Mouse (Mus musculus) stomach, embryonic 15.5 days (tissue): Measurements from ENCODE around the gene Ttl. TPM values are rescaled to one million over a fixed set of nuclear protein-coding genes. Genes with fewer than 3 reads are reported as not detected.
A peak's percentile ranks its signal among the peaks of the same experiment; 100 is the strongest.

Source experiments
- ATAC-seq: fragments of 200-750 bp; cut with Nextera tagmentation; 2 replicates; pipeline ENCODE4 v1.8.0; 2017; ENCODE audit warnings: low read depth, moderate number of reproducible peaks, moderate TSS enrichment; ENCODE audit not compliant: insufficient read depth, low FRiP score
- H3K27ac ChIP-seq: fragments of 300-500 bp; sonication (generic); 2 replicates; pipeline ENCODE4 v1.5.1; 2015; ENCODE audit warnings: mild to moderate bottlenecking, inconsistent platforms
- H3K27me3 ChIP-seq: fragments of 300-500 bp; sonication (generic); replicated peaks from 2 replicates; pipeline ENCODE4 v1.6.1; 2015; ENCODE audit warnings: inconsistent platforms
- H3K36me3 ChIP-seq: fragments of 300-500 bp; sonication (generic); 2 replicates; pipeline ENCODE4 v1.6.1; 2015; ENCODE audit warnings: inconsistent platforms
- H3K4me1 ChIP-seq: fragments of 300-500 bp; sonication (generic); 2 replicates; pipeline ENCODE4 v1.6.1; 2015; ENCODE audit warnings: inconsistent platforms
- H3K4me2 ChIP-seq: fragments of 300-500 bp; sonication (generic); 2 replicates; pipeline ENCODE4 v1.6.1; 2015; ENCODE audit warnings: mild to moderate bottlenecking, inconsistent platforms
- H3K4me3 ChIP-seq: fragments of 300-500 bp; sonication (generic); replicated peaks from 2 replicates; pipeline ENCODE4 v1.5.1; 2015; ENCODE audit warnings: inconsistent platforms
- H3K9ac ChIP-seq: fragments of 300-500 bp; sonication (generic); 2 replicates; pipeline ENCODE4 v1.6.1; 2015; ENCODE audit warnings: inconsistent platforms
- H3K9me3 ChIP-seq: fragments of 300-500 bp; sonication (generic); 2 replicates; pipeline ENCODE4 v1.6.1; 2016; ENCODE audit warnings: inconsistent platforms
- WGBS: fragments of 180-500 bp; shearing (Covaris S2); methylation state at CpG from one replicate; pipeline ENCODE4 v1.1.7; 2015; 5-methylcytosine and 5-hydroxymethylcytosine counted together
- polyA plus RNA-seq: library from polyadenylated mRNA; unstranded; fragments of >200 nt; fragmentation: Nextera tagmentation; extraction: Ambion mirVana; gene quantifications from 2 replicates; pipeline ENCODE4 v1.2.1, GENCODE M21; 2015

Gene Ttl
- polyA plus RNA-seq, 1 experiment from 2014 or later, result 13.4 TPM

DNA sequence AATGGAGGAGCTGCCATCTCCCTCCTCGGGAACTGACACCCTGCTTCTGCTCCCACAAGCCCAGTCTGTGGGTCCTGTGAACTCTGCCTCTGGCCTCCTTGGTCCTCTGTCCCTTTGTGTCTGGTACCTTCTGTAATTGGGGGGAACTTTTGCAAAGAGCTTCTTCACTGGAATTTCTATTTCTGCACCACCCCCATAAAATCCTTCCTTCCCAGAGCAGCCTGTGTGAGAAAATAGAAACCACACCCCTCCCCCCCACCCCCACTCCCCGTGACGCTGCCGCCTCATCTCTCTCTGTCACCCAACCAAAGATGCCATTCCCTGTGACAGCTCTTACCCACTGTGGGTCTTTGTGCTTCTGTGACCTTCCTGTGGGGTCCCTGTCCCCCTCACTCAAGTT, 24.6 kb downstream of the Ttl start:
- Histone ChIP-seq H3K4me1 (no peaks in the 10 kb centered on the region), H3K4me3 (no peak overlapping the region), H3K27ac (no peak overlapping the region), H3K9me3 (no peaks in the 10 kb centered on the region), H3K36me3 (peaks cover 14% of the 10 kb centered on the region), H3K4me2 (no peak overlapping the region), H3K27me3 (no peaks in the 10 kb centered on the region), H3K9ac (no peak overlapping the region)
- WGBS, result 73% methylated on average over 4 of the region's 4 CpGs
- ATAC-seq, result no peak

DNA sequence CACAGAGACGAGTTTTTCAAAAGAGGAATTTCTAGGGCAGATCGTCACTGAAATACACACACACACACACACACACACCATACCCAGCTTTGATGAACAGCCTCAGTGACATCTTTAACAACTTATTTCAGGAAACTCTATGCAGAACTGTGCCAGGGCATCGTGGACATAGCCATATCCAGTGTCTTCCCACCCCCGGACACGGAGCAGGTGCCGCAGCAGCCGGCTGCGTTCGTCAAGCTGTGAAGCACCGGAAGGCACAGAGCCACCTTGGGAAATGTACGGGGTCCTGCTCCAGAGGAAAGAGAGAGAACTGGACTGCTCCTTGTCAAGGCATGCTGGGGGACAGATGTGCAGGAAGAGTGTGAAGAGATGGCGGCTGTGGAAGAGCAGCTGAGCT, 27.1 kb downstream of the Ttl start:
- Histone ChIP-seq H3K4me1 (no peaks in the 10 kb centered on the region), H3K9me3 (no peaks in the 10 kb centered on the region), H3K27me3 (no peaks in the 10 kb centered on the region), H3K27ac (no peak overlapping the region), H3K9ac (no peak overlapping the region), H3K4me2 (no peak overlapping the region), H3K4me3 (no peak overlapping the region), H3K36me3 (peaks cover 11% of the 10 kb centered on the region)
- WGBS, result 92% methylated on average over 12 of the region's 12 CpGs
- ATAC-seq, result no peak

GRCm38 (mm10) chr2:129093926-129094724, 28.4 kb downstream of the Ttl start:
- ATAC-seq, result no peak
- Histone ChIP-seq H3K27me3 (no peaks in the 10 kb centered on the region), H3K36me3 (peaks cover 11% of the 10 kb centered on the region), H3K9me3 (no peaks in the 10 kb centered on the region), H3K4me2 (no peak overlapping the region), H3K4me1 (no peaks in the 10 kb centered on the region), H3K4me3 (no peak overlapping the region), H3K27ac (no peak overlapping the region), H3K9ac (no peak overlapping the region)
- 87% methylated on average over 18 of the region's 18 CpGs for WGBS

GRCm38 (mm10) chr2:129100784-129101310, 35.1 kb downstream of the Ttl start, which contains the start of gene Polr1b:
Polr1b (plus strand) TSS chr2:129100995.
- peak within 1 kb of the TSS; percentile 68 for H3K4me3 ChIP-seq
- peak; percentile 99 for ATAC-seq
- no peaks in the 10 kb centered on the region for H3K27me3 ChIP-seq
- H3K27ac ChIP-seq, result no peak within 1 kb of the TSS
- H3K9me3 ChIP-seq, result no peaks in the 10 kb centered on the region
- 0 out of 2 replicates have a peak, but pooled peaks cover 3% of the 10 kb centered on the region for H3K4me1 ChIP-seq
- H3K9ac ChIP-seq, result peak within 1 kb of the TSS; percentile 57
- peaks cover 23% of the 10 kb centered on the region for H3K36me3 ChIP-seq
- WGBS, result 1% methylated on average over 35 of the region's 35 CpGs
- peak within 1 kb of the TSS; percentile 70 for H3K4me2 ChIP-seq

DNA sequence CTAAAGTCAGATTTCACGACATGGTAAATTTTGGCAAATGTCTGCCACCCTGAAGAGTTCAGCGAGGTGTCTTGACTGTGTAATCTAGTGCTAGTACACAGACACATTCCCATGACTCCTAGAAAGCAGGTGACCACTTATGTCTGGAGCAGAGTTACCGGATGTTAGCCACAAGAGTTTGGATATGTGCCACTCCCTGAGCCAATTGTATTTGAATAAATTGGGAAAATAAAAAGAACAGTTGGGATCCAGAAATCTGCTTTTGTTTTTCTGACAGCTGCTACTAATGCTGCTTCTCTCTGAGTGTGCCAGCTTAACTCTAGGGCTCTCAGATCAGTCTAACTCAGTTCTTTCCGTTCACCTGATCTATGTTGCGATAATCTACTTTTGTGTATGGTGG, 47.2 kb downstream of the Ttl start:
- no peak for ATAC-seq
- Histone ChIP-seq H3K9me3 (no peaks in the 10 kb centered on the region), H3K27ac (no peak overlapping the region), H3K9ac (no peak overlapping the region), H3K4me1 (no peaks in the 10 kb centered on the region), H3K4me2 (no peak overlapping the region), H3K27me3 (no peaks in the 10 kb centered on the region), H3K36me3 (peaks cover 58% of the 10 kb centered on the region), H3K4me3 (no peak overlapping the region)
- WGBS, result 94% methylated on average over 5 of the region's 5 CpGs

DNA sequence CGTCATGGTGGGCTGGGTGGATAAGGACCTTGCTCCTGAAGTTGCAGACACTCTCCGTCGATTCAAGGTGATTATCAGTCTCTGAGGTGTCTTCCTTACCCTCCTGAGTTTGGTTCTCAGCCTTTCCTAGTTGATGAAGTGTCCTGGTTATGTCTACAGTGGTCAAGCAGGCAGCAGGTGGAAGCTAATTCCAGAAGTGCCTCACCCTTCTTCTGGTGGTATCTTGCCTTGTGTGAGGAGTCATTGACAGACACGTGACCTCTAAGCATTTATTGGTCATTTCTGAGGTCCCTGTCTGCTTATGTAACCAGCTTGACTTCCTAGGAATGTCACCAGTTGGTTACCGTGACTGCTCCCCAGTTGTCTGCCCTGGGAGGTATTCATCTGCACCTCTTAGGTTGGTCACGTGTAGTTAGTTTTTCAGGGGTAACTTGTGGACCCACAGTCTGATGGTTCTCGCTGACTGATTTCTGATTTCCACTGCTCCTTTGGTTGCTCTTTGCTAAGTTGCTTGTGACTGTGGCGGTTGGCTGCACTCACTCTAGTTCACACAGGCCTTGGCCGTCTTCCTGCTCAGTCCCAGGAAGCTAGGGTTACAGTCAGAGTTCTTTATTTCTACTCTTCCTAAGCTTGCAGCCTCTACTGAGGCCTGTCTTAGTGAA, 50.1 kb downstream of the Ttl start:
- 91% methylated on average over 9 of the region's 9 CpGs for WGBS
- ATAC-seq, result no peak

GRCm38 (mm10) chr2:129116368-129116739, 50.6 kb downstream of the Ttl start:
- no peak for ATAC-seq
- no peak overlapping the region for H3K4me2 ChIP-seq
- H3K27ac ChIP-seq, result no peak overlapping the region
- no peak overlapping the region for H3K4me3 ChIP-seq
- no peaks in the 10 kb centered on the region for H3K9me3 ChIP-seq
- WGBS, result 97% methylated on average over 1 of the region's 1 CpGs
- no peaks in the 10 kb centered on the region for H3K27me3 ChIP-seq
- peaks cover 64% of the 10 kb centered on the region for H3K36me3 ChIP-seq
- H3K4me1 ChIP-seq, result no peaks in the 10 kb centered on the region
- no peak overlapping the region for H3K9ac ChIP-seq

More for the DNA sequence above, 50.1 kb downstream of the Ttl start:
- H3K9ac ChIP-seq, result no peak overlapping the region
- no peak overlapping the region for H3K4me3 ChIP-seq
- no peak overlapping the region for H3K27ac ChIP-seq
- H3K4me2 ChIP-seq, result no peak overlapping the region
- H3K36me3 ChIP-seq, result peaks cover 66% of the 10 kb centered on the region
- H3K4me1 ChIP-seq, result no peaks in the 10 kb centered on the region
- no peaks in the 10 kb centered on the region for H3K27me3 ChIP-seq
- H3K9me3 ChIP-seq, result no peaks in the 10 kb centered on the region

DNA sequence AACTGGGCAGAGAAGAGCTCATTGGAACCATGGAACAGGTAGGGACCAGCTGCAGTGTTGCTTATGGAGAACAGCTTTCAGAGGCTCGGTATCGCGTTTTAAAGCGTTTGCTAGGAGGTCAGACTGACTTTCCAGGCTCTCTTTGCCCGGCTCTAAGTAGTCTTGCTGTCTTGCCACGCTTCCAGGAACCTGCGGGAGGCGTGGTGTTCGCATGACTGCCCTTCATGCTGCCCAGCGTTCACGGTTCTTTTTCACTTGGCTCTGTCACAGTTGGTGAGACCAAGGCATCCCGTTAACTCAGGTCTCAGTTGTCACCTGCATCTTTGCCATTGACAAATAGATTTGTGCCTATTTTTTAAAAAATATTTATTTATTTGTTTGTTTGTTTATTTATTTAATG, 52.3 kb downstream of the Ttl start:
- Histone ChIP-seq H3K4me2 (no peak overlapping the region), H3K27ac (no peak overlapping the region), H3K4me1 (no peaks in the 10 kb centered on the region), H3K9me3 (no peaks in the 10 kb centered on the region), H3K36me3 (peaks cover 64% of the 10 kb centered on the region), H3K27me3 (no peaks in the 10 kb centered on the region), H3K4me3 (no peak overlapping the region), H3K9ac (no peak overlapping the region)
- 95% methylated on average over 12 of the region's 12 CpGs for WGBS
- no peak for ATAC-seq

GRCm38 (mm10) chr2:129121986-129122385, 56.2 kb downstream of the Ttl start:
- H3K9ac ChIP-seq, result no peak overlapping the region
- H3K4me1 ChIP-seq, result no peaks in the 10 kb centered on the region
- no peak overlapping the region for H3K4me2 ChIP-seq
- peaks cover 50% of the 10 kb centered on the region for H3K36me3 ChIP-seq
- H3K9me3 ChIP-seq, result no peaks in the 10 kb centered on the region
- WGBS, result 97% methylated on average over 8 of the region's 8 CpGs
- no peak for ATAC-seq
- H3K27ac ChIP-seq, result no peak overlapping the region
- no peak overlapping the region for H3K4me3 ChIP-seq
- no peaks in the 10 kb centered on the region for H3K27me3 ChIP-seq

GRCm38 (mm10) chr2:129129412-129129929, 63.7 kb downstream of the Ttl start, which contains the start of gene Chchd5:
Chchd5 (plus strand) TSS chr2:129129700.
- H3K36me3 ChIP-seq, result peaks cover 35% of the 10 kb centered on the region
- H3K4me1 ChIP-seq, result peaks cover 7% of the 10 kb centered on the region
- no peaks in the 10 kb centered on the region for H3K27me3 ChIP-seq
- peak; percentile 100 for ATAC-seq
- peak within 1 kb of the TSS; percentile 71 for H3K4me3 ChIP-seq
- H3K4me2 ChIP-seq, result peak within 1 kb of the TSS; percentile 81
- WGBS, result 0% methylated on average over 35 of the region's 35 CpGs
- H3K9me3 ChIP-seq, result no peaks in the 10 kb centered on the region
- peak within 1 kb of the TSS; percentile 94 for H3K27ac ChIP-seq
- peak within 1 kb of the TSS; percentile 78 for H3K9ac ChIP-seq

GRCm38 (mm10) chr2:129129987-129130545, 64.3 kb downstream of the Ttl start:
- WGBS, result 35% methylated on average over 18 of the region's 18 CpGs
- Histone ChIP-seq H3K4me2 (peak overlapping the region; percentile 81), H3K9me3 (no peaks in the 10 kb centered on the region), H3K27ac (peak overlapping the region; percentile 94), H3K27me3 (no peaks in the 10 kb centered on the region), H3K36me3 (peaks cover 30% of the 10 kb centered on the region), H3K9ac (peak overlapping the region; percentile 20; the same call in 1 of the 2 replicates), H3K4me1 (peaks cover 7% of the 10 kb centered on the region), H3K4me3 (peak overlapping the region; percentile 71)
- peak; percentile 28 for ATAC-seq
